Comparison of ENCODE assay signal across 32 mouse cellular contexts in the genomic region with DNA sequence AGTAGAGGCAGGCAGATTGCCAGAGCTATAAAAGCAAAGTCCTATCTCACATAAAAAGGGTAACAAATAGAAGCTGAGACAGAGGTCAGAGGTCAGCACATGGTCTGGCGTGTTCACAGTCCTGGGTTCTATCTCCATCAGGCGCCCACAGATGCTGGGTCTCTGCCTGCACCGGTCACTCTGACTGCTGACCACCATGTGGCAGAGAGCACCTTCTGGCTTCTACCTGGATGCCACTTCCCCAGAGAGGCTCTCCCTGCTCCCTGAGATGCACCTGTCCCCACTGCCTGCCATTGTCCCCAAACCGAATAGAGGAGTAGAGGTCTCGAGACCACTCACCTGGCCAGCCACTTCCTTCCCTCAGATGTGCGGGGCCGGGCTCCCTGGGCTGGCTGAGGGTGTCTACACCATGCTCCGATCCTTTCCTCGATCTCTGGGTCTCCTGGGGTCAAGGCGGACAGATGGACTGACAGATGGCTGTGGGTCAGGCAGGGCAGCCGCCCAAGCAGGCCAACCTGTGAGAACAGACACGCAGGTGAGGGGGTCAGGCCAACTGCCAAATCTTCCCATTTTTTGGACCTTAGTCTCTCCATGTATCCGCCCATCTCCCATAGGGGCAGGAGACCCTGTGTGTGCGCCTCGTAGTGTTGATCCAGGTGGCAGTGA. TPM values are rescaled to one million over a fixed set of nuclear protein-coding genes. Genes with fewer than 3 reads are reported as not detected.
DNase-seq lines count a peak whose midpoint lies in the region; ATAC-seq lines count a peak whose summit lies in the region.
"Had no signal": no experiment of that assay in that cellular context is flagged by ENCODE, and none has a peak within 500 bp of the region (broad histone marks: within the 10 kb centered on the region; RNA-seq: fewer than 3 reads in every experiment).

No protein-coding gene starts in this region.

- no peak for DNase-seq in cerebellum, postnatal 4 days (ENCODE audit: low spot score in 2 of 2)
- peak; percentile 96 for DNase-seq in cerebellum, adult 9-10 months
- no peak for DNase-seq in Muller cell, postnatal 12 days (ENCODE audit: inconsistent ontology term)
- DNase-seq: adrenal gland, postnatal 36 days; embryo, embryonic 11 days; heart, postnatal 4 days; kidney, adult 9 months; kidney, postnatal 14 days; layer of hippocampus, postnatal 36 days; liver, embryonic 13.5 days; lung, adult 2 months; lung, postnatal 14 days; midbrain, embryonic 14.5 days; thymus, adult 18-20 months; thymus, postnatal 4 days had no signal

- 91% methylated on average over 15 of the region's 15 CpGs for WGBS in midbrain, embryonic 16.5 days

- peak; percentile 78; the same call in 1 of the 2 replicates for ATAC-seq in cerebellum, adult (ENCODE audit: insufficient number of reproducible peaks, low FRiP score, low TSS enrichment)
- no peak for ATAC-seq in megakaryocyte, adult 5-6 weeks (ENCODE audit: poor library complexity, severe bottlenecking)
- ATAC-seq in midbrain, embryonic 16.5 days = no peak
- ATAC-seq in CD4-positive, CD25-positive, alpha-beta regulatory T cell, adult 4 months = no peak
- ATAC-seq: hindbrain, embryonic 16.5 days; intestine, embryonic 15.5 days had no signal

- H3K27ac ChIP-seq in midbrain, embryonic 16.5 days (ENCODE audit: low read length) = no peak overlapping the region
- H3K27ac ChIP-seq: embryonic facial prominence, embryonic 13.5 days; forebrain, embryonic 12.5 days; intestine, embryonic 15.5 days; limb, embryonic 12.5 days; liver, embryonic 13.5 days; neural tube, embryonic 12.5 days; stomach, embryonic 15.5 days had no signal

- H3K4me3 ChIP-seq in megakaryocyte, embryonic 14.5 days (replicated peaks) = peak overlapping the region; percentile 23
- H3K4me3 ChIP-seq in midbrain, embryonic 16.5 days (ENCODE audit: low read depth, low read length) = no peak overlapping the region
- H3K4me3 ChIP-seq: embryonic facial prominence, embryonic 13.5 days; erythroblast, embryonic 14.5 days; forebrain, embryonic 12.5 days; intestine, embryonic 15.5 days; limb, embryonic 12.5 days; liver, embryonic 13.5 days; neural tube, embryonic 12.5 days; stomach, embryonic 15.5 days had no signal

- H3K4me1 ChIP-seq in megakaryocyte, embryonic 14.5 days = peaks cover 93% of the 10 kb centered on the region
- H3K4me1 ChIP-seq in midbrain, embryonic 16.5 days (ENCODE audit: control insufficient read depth, insufficient read depth, low read length) = no peaks in the 10 kb centered on the region
- H3K4me1 ChIP-seq: embryonic facial prominence, embryonic 13.5 days; forebrain, embryonic 12.5 days; neural tube, embryonic 12.5 days; stomach, embryonic 15.5 days had no signal

- H3K36me3 ChIP-seq in megakaryocyte, embryonic 14.5 days (replicated peaks; ENCODE audit: low read length) = peaks cover 95% of the 10 kb centered on the region
- H3K36me3 ChIP-seq in midbrain, embryonic 16.5 days (ENCODE audit: control insufficient read depth, insufficient read depth, low read length) = no peaks in the 10 kb centered on the region
- H3K36me3 ChIP-seq: forebrain, embryonic 12.5 days; intestine, embryonic 15.5 days; neural tube, embryonic 12.5 days; stomach, embryonic 15.5 days had no signal

- no peak overlapping the region for H3K4me2 ChIP-seq in midbrain, embryonic 16.5 days (ENCODE audit: low read length)
- H3K4me2 ChIP-seq: embryonic facial prominence, embryonic 13.5 days; forebrain, embryonic 12.5 days; intestine, embryonic 15.5 days; limb, embryonic 12.5 days; liver, embryonic 13.5 days; neural tube, embryonic 12.5 days; stomach, embryonic 15.5 days had no signal

- no peaks in the 10 kb centered on the region for H3K9me3 ChIP-seq in megakaryocyte, embryonic 14.5 days
- H3K9me3 ChIP-seq in midbrain, embryonic 16.5 days (replicated peaks; ENCODE audit: control insufficient read depth, low read length, poor library complexity, severe bottlenecking) = no peaks in the 10 kb centered on the region
- H3K9me3 ChIP-seq: embryonic facial prominence, embryonic 13.5 days; forebrain, embryonic 12.5 days; intestine, embryonic 15.5 days; limb, embryonic 12.5 days; liver, embryonic 13.5 days; neural tube, embryonic 12.5 days; stomach, embryonic 15.5 days had no signal

- H3K27me3 ChIP-seq in megakaryocyte, embryonic 14.5 days (replicated peaks) = no peaks in the 10 kb centered on the region
- H3K27me3 ChIP-seq in midbrain, embryonic 16.5 days (ENCODE audit: control insufficient read depth, insufficient read depth, low read depth, low read length) = no peaks in the 10 kb centered on the region
- H3K27me3 ChIP-seq: embryonic facial prominence, embryonic 13.5 days; forebrain, embryonic 12.5 days; intestine, embryonic 15.5 days; limb, embryonic 12.5 days; liver, embryonic 13.5 days; neural tube, embryonic 12.5 days; stomach, embryonic 15.5 days had no signal

- no peak overlapping the region for H3K9ac ChIP-seq in midbrain, embryonic 16.5 days (ENCODE audit: low read depth, low read length)
- H3K9ac ChIP-seq: embryonic facial prominence, embryonic 13.5 days; forebrain, embryonic 12.5 days; intestine, embryonic 15.5 days; limb, embryonic 12.5 days; liver, embryonic 13.5 days; neural tube, embryonic 12.5 days; stomach, embryonic 15.5 days had no signal

RNA-seq across cellular contexts. Expression of a gene that starts 16.7 kb away (rescaled TPM):
- 22.9 and 66.2 TPM in 2 replicates for polyA plus RNA-seq in megakaryocyte, embryonic 14.5 days (2012; ENCODE audit: insufficient read depth, low replicate concordance)
- 20.9 and 21.8 TPM in 2 replicates for total RNA-seq in megakaryocyte, adult 5-6 weeks (2015)
- total RNA-seq in megakaryocyte, adult 5-6 weeks (2017) = 16.2 TPM in 2 replicates
- polyA plus RNA-seq in midbrain, embryonic 16.5 days (2015; fragmentation: Nextera tagmentation; extraction: Ambion mirVana) = 0.93 and 1.2 TPM in 2 replicates
- 1 to 10 TPM; 3.3 to 4.3 TPM for polyA plus RNA-seq in CD4-positive, CD25-positive, alpha-beta regulatory T cell, adult 4 months (2017; shearing (Covaris generic))

RNA-seq across cellular contexts. Expression of a gene that starts 23.9 kb away (rescaled TPM):
- 0.21 and 2.2 TPM in 2 replicates for polyA plus RNA-seq in megakaryocyte, embryonic 14.5 days (2012; ENCODE audit: insufficient read depth, low replicate concordance)
- not detected in 2 replicates for total RNA-seq in megakaryocyte, adult 5-6 weeks (2015)
- not detected in 2 replicates for total RNA-seq in megakaryocyte, adult 5-6 weeks (2017)
- 0.20 and 0.36 TPM in 2 replicates for polyA plus RNA-seq in midbrain, embryonic 16.5 days (2015; fragmentation: Nextera tagmentation; extraction: Ambion mirVana)
- not detected for polyA plus RNA-seq in CD4-positive, CD25-positive, alpha-beta regulatory T cell, adult 4 months (2017; shearing (Covaris generic))
- total RNA-seq: adrenal gland, postnatal 36 days; gastrocnemius, postnatal 4 days; heart, adult 8-10 months; heart, postnatal 4 days; megakaryocyte-erythroid progenitor cell, adult 5-6 weeks had no signal
- polyA plus RNA-seq: embryonic facial prominence, embryonic 13.5 days; erythroblast, embryonic 14.5 days; heart, embryonic 16.5 days; intestine, embryonic 15.5 days; limb, embryonic 12.5 days; liver, embryonic 13.5 days; lung, adult 2 months; neural tube, embryonic 12.5 days had no signal

RNA-seq across cellular contexts. Expression of a gene that starts 28.9 kb away (rescaled TPM):
- 67.5 and 115 TPM in 2 replicates for polyA plus RNA-seq in megakaryocyte, embryonic 14.5 days (2012; ENCODE audit: insufficient read depth, low replicate concordance)
- 2.9 and 6.6 TPM in 2 replicates for total RNA-seq in megakaryocyte, adult 5-6 weeks (2015)
- 4.8 and 7.7 TPM in 2 replicates for total RNA-seq in megakaryocyte, adult 5-6 weeks (2017)
- polyA plus RNA-seq in midbrain, embryonic 16.5 days (2015; fragmentation: Nextera tagmentation; extraction: Ambion mirVana) = 15.5 and 17.0 TPM in 2 replicates
- polyA plus RNA-seq in CD4-positive, CD25-positive, alpha-beta regulatory T cell, adult 4 months (2017; shearing (Covaris generic)) = 1 to 10 TPM; 1.1 to 3.5 TPM

RNA-seq across cellular contexts. Expression of a gene that starts 43.2 kb away (rescaled TPM):
- polyA plus RNA-seq in megakaryocyte, embryonic 14.5 days (2012; ENCODE audit: insufficient read depth, low replicate concordance) = not detected in 2 replicates
- total RNA-seq in megakaryocyte, adult 5-6 weeks (2015) = 0.80 TPM in 1 of 2 replicates, not detected in the other
- not detected in 2 replicates for total RNA-seq in megakaryocyte, adult 5-6 weeks (2017)
- 3.7 and 4.4 TPM in 2 replicates for polyA plus RNA-seq in midbrain, embryonic 16.5 days (2015; fragmentation: Nextera tagmentation; extraction: Ambion mirVana)
- polyA plus RNA-seq in CD4-positive, CD25-positive, alpha-beta regulatory T cell, adult 4 months (2017; shearing (Covaris generic)) = not detected
- polyA plus RNA-seq: erythroblast, embryonic 14.5 days had no signal

RNA-seq across cellular contexts. Expression of a gene that starts 44.0 kb away (rescaled TPM):
- not detected in 2 replicates for polyA plus RNA-seq in megakaryocyte, embryonic 14.5 days (2012; ENCODE audit: insufficient read depth, low replicate concordance)
- total RNA-seq in megakaryocyte, adult 5-6 weeks (2015) = not detected in 2 replicates
- not detected in 2 replicates for total RNA-seq in megakaryocyte, adult 5-6 weeks (2017)
- polyA plus RNA-seq in midbrain, embryonic 16.5 days (2015; fragmentation: Nextera tagmentation; extraction: Ambion mirVana) = 26.4 and 29.3 TPM in 2 replicates
- not detected for polyA plus RNA-seq in CD4-positive, CD25-positive, alpha-beta regulatory T cell, adult 4 months (2017; shearing (Covaris generic))
- total RNA-seq: megakaryocyte-erythroid progenitor cell, adult 5-6 weeks had no signal
